Mouse (Mus musculus): ENCODE results near the gene Dcdc2a.

Dcdc2a gene

DNA sequence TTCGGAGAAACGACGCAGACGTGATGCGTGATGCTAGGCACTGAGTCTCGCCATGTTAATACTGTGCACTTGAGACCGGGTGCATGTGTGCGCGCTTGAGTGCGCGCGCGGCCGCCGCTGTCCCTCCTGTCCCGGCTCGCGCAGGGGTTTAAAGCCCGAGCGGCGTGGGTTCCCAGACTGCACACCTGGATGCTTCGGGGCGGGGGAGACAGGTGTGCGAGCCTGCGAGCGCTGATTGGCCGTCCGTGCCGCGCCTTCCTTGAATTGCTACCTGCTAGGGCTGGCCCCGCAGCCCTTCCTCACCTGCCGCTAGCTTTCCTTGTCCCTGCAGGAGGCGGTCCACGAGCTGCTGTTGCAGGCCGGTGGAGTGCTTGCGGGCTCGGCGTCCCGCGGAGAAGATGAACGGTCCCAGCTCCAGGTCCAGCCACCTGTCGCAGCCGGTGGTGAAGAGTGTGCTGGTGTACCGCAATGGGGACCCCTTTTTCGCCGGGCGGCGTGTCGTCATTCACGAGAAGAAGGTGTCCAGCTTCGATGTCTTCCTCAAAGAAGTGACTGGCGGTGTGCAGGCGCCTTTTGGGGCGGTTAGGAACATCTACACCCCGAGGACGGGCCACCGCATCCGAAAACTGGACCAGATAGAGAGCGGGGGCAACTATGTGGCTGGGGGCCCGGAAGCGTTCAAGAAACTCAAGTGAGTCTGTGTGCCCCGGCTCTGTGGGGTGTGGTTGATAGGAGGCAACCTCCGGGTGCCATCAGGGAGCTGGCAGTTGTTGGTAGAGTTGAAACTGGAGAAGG lies at the start of gene Dcdc2a:
TSS of gene Dcdc2a (plus strand) at position 132 of the 795 bp plus-strand sequence.
- no peak for DNase-seq (ENCODE audit: low read depth, low spot score)

DNA sequence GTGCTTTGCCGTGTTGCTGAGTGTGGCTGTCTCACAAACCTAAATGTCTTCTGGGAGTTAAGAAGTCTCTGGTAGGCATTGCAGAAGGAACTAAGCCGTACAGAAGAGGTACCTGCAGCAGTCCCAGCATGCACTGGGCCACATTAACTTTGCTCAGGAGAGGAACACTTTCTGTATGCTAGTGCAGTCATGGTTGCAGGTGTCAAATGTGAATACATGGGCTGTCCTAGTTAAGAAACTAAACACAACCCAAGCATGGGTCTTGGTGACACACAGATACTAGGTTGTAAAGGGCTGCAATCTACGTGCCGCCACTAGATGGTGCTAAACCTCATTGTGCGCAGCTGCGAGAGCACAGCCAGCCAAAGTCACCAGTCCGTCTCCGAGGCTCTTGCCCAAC lies 48.7 kb upstream of the Dcdc2a start:
- no peak for DNase-seq (ENCODE audit: low read depth, low spot score)

DNA sequence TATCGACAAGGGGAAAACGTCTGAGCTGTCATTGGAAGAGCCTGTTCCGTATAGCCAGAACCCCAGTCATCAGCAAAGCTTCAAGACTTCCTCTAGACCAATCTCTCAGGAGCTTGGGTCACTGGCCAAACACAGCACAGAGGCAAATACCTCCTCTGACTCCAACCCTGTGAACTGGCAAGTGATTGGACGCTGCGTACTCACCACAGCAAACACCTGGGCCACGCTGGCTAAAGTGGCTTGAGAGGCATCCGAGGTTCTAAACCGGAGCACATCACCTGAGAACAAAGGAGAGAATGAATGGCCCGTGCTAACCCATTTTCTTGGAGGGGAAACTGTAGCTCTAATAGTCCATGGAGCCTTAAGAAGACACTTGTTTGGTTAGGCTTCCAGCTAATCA lies 37.5 kb upstream of the Dcdc2a start:
- DNase-seq (ENCODE audit: low read depth, low spot score) = no peak

DNA sequence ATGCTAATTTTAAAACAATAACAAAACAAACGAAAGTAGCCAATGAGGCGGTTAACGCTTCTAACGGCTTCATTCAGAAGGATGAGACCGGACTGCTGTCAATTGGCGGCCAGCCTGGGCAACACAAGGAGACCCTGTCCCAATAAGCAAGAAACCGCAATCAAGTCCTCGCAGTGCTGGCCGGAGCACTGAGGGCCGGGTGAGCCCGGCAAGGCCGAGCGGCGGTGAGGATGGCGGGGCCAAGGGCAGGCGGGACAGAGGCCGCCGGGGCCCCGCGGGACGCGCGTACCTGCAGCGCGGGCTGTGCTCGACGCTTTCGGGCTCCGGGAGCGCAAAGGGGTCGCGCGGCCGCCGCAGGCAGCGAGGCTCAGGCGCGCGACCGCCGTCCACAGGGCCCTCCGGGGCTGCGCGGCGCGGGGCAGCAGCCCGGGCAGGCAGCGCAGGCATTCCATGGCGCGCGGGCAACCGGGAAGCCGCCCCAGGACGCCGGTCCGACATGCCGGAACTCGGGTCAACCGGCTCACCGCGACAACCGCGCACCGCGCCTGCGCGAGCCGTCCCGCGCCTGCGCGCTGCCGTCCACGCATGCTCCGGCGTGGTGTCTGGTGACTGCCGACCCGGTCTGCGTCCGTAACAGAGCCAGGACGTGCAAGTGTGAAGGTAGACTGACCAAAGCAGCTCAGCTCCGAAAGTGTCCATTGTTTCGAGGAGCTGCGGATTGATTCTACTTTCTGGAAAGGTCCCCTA lies 35.8 kb upstream of the Dcdc2a start, which contains the start of gene Mrs2:
TSS of gene Mrs2 (minus strand) at position 587 of the 747 bp plus-strand sequence.
- peak; percentile 91 for DNase-seq (ENCODE audit: low read depth, low spot score)

DNA sequence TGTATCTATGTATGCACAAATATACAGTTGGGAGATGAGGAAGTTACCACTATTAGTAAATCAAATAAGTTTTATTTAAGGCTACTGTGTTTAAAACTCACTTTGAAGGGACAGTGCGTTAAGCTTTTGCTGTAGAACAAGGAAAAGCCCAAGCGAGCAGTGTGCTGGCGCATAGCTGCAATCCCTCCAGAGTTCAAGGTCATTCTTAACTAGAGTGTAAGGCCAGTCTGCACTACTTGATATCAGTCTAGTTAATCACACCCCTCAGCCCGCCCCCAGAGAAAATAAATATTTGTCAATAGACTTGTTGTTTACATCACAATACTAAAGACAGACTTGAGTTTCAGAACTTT lies 35.3 kb upstream of the Dcdc2a start:
- DNase-seq (ENCODE audit: low read depth, low spot score) = no peak

DNA sequence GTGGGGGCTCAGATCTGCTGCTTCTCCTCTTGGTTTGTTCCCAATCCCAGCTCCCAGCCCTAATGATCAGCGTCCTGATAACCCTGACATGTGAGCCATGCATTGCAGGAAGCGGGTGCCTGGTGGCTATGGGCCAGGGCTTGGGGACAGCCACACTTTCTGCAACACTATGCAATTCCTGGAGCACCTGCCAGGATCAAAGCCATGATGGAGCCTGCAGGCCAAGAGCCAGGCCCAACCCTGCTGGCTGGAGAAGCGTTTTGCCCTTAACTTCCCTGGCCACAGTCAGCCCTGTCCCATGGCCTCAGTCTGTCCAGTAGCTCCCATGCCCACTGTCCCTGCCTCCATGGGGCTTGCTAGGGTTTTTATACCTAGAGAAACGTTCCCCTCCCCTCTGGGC lies 33.4 kb upstream of the Dcdc2a start:
- DNase-seq (ENCODE audit: low read depth, low spot score) = no peak

DNA sequence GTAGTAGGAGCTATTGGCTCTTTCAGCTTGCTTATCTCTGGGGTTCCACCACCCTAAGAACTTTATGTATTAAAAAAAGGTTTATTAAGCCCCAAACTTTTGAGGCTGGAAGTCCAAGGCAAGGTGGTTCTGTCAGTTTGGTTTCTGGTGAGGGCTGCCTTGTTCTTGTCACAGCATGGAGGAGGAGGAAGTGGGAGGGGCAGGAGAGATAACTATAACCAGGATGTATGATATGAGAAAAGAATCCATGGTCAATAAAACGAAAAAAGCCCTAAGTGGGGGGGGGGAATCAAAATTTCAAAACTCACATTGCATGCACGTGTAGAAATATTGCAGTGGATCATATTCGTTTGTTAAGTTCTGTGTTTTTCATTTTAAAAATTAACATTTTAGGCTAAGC lies 32.7 kb upstream of the Dcdc2a start:
- no peak for DNase-seq (ENCODE audit: low read depth, low spot score)

DNA sequence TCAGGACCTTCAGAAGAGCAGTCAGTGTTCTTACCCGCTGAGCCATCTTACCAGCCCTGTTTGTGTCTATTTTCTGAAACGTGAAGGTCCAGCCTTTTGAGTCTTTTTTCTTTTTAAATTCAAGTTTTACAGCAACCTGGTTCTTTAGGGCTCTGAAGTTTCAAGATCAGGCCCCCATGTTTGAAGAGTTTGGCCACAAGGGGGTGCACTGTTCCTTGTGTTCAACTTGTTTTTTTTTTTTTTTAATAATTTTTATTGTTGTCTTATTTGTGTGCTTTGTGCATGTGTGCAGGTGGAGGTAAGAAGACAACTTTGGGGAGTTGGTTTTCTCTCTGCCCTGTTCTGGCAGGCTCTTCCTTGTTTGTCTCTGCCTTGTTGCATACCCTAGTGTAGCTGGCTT lies 31.1 kb upstream of the Dcdc2a start:
- DNase-seq (ENCODE audit: low read depth, low spot score) = peak; percentile 51

DNA sequence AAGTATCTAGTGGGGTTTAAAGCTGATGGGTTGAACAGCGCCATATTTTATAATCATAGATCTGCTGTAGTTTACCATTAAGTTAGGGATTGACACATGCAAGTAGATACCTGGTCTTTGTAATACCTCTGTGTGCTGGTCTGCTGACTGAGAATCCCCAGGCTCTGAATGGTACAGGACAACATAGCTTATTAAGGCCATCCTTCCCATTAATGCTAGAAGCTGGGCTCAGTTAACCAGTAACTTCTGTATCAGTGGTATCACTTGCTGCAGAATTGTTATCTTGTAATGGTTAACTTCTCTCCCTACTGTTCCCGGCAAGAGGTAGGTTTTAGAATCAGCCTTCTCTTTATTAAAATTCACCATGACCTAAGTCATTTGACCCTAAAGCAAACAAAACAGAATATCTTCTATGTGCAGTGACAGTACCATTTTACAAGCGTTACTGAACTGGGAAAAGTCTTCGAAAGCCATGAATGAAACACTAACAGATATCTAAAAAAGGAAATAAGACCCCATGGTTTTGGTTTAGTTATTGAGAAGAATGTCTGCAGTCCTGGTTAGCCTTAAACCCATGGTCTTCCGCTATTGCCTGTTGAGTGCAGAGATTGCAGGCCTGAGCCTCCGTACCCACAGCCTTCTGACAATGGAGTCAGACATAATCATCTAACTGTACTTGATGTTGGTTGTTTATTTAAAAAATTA lies 29.2 kb upstream of the Dcdc2a start:
- DNase-seq (ENCODE audit: low read depth, low spot score) = no peak

DNA sequence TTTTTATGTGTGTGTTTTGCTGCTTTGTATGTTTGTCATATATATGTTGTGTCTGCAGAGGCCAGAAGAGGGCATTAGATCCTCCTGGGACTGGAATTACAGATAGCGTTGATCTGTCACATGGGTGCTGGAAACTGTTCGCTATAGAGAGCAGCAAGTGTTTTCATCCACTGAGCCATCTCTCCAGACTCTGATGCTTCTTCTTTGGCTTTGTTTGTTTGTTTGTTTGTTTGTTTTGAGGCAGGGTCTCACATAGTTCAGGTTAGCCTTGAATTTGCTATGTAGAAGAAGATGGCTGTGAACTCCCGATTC lies 28.7 kb upstream of the Dcdc2a start:
- DNase-seq (ENCODE audit: low read depth, low spot score) = no peak

DNA sequence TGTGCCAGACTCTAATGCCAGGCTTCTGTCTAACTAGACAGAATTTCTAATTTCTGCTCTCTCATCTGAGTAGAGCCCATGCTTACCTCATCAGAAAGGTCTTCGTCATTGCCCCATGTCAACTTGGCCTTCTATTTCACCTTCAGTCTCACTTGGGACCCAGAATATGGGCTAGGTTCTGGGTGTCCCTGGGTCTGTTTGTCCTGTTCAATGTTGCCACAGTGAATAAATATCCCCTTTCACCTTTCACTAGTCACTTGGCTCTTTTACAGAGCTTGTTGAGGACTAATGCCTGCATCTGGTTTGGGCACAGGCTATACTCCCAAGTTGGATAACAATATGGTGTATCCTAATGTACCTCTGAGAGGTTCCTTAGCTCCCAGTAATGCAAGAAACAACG lies 16.3 kb upstream of the Dcdc2a start:
- no peak for DNase-seq (ENCODE audit: low read depth, low spot score)

DNA sequence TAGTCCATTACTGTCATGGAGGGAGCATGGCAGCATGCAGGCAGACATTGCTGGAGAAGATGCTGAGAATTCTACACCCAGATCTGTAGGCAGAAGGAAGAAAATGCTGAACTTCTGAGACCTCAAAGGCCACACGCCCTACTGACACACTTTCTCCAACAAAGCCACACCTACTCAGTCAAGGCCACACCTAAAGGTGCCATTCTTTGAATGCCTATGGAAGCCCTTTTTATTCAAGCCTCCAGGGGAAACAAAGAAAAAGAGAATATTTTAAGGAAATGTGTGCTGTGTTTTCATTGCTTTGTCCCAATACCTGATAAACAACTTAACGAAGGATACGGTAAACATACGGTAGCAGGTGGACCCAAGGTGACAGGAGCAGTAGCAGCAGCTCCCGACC lies 3.1 kb upstream of the Dcdc2a start:
- no peak for DNase-seq (ENCODE audit: low read depth, low spot score)

DNA sequence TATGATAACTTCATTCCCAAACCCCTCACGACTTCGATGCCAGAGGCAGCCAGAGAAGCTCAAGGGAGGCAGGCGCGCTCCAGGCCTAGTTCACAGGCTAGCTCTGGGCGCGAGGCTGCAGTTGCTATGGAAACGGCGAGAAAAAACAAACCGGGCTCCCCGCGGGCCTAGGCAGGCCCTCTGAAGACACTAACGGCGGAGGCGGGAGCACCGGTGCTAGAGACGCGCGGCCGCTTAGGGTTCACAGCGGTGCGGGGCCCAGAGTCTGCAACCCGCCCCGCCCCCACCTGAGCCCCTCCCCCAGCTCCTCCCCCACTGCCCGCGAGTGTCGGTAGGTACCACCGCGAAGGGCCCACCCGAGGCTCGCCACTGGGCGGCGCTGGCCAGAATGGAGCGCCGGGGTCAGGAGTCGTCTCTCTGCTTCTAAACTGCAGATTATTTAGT lies 671 bp upstream of the Dcdc2a start:
- peak; percentile 49 for DNase-seq (ENCODE audit: low read depth, low spot score)

DNA sequence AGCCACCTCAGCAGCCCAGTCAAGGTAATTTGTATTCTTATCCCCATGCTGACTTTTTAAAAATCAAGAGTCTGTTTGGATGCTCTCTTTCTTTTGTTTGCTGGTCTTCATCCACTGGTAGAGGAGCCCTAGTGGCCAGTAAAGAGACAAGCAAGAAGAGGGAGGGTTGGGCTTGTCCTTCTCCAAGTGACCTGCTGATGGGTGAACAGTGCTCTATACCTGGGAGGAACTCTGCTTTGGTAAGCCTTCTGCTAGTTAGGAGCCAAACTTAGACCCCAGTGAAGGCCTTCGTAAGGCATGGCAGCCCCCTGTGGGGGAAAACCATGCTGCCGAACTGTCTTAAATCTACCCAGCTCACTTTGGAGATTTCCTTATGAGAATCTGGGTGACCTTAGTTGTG lies 10.9 kb downstream of the Dcdc2a start:
- DNase-seq (ENCODE audit: low read depth, low spot score) = no peak

DNA sequence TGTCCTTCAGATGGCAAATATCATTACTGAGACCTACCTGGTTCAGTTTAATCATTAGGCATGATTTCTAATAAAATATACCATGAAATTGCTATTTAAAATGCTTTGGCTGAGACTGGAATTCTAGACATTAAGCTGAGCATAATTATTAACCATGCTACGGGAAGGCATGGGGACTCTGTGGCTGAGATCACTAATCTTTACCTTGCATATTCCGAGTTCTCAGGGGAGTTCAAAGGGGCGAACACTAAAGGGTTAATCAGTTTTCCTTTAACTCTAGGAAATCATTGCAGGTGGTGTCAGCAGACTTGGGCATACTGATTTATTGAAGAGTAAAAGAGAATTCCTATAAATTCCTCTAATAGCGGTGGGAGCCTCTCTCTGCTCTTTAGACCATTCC lies 11.4 kb downstream of the Dcdc2a start:
- no peak for DNase-seq (ENCODE audit: low read depth, low spot score)

DNA sequence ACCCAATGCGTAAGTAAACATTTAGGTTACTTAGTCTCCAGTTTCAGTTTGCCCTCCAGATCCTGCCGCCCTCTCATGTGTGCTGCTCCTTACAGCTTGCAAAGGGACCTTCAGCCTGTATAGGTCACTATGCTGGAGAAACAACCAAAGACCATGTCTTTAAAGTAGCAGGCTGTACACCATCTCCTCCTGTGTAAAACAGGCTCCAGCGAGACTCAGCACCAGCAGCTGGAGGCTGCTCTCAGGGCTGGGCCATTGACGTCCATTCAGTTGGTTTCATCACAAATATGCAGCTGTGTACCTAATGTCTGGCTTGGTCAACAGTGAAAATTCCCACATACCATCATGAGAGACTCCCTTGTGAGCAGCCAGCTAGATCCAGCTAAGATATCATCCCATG lies 14.0 kb downstream of the Dcdc2a start:
- no peak for DNase-seq (ENCODE audit: low read depth, low spot score)

DNA sequence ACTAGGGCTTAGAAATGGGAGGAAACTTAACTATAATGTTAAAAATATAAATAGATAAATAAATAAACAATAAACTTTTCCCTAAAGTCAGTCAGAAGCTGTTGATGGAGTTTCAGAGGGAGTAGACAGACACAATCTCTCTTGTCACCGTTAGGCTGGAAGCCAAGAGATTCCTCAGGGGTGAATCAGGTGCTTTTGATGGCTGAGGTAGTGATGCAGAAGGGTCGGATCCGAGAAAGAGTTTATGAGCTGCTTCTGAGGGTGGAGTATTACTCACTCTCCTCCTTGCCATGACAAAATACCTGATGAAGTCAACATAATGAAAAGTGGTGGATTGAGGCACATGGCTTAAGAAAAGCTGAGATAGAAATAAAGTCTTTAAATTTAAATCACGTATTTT lies 15.0 kb downstream of the Dcdc2a start:
- DNase-seq (ENCODE audit: low read depth, low spot score) = no peak

DNA sequence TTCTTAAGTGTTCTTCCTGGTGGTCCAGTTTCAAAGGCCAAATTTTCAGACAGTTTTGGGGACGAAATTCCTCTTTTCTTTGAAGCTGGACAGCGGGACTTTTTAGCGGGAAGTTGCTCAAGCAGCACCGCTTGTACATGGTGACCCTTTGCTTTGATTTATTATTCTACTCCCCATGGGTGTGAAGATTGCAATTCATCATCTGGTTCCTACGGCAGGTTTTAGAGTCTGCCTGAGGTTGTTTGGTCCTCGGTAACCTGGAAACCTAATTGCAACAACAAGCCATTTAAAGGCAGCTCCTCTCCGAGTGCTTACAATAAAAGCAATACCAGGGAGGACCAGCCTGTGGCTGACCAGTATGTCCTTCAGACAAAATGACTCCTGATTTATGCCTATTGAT lies 21.5 kb downstream of the Dcdc2a start:
- no peak for DNase-seq (ENCODE audit: low read depth, low spot score)

DNA sequence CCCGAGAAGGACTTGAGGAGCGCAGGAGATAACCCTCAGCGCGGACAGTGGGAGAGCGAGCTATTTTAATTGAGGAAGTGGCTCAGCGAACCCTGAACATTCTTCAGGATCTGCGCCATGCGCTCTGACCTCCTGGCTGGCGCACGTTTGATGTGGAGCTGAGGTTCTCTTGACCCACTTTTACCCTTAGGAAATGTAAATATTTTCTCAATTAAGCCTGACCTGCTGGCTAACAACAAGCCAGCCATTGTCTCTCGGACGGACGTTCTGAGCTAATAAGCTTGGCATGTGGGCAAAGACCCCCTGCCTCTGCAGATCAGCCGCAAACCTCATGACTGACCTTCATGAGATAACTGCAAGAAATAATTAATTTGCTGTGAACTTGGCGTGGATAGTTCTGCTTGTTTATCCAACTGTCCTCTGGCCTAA lies 27.4 kb downstream of the Dcdc2a start:
- DNase-seq (ENCODE audit: low read depth, low spot score) = no peak

DNA sequence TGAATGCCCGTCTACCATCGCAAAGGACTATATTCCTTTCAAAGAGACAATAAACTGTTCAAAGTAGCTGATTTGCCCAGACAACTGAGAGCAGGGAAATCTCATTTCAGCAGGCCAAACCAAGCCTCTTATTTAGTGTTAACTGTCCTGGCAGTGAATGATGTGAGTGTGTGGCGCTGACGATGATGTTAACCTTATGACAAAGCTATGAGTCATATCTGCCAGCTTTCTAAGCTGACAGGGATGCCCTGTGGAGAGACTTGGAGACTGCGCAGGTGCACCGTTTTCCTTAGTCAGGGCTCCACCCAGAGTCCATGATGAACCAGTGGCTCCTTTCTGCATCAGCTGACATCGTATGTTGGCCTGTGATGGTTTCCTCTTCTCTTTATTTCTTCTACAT lies 29.3 kb downstream of the Dcdc2a start:
- no peak for DNase-seq (ENCODE audit: low read depth, low spot score)

DNA sequence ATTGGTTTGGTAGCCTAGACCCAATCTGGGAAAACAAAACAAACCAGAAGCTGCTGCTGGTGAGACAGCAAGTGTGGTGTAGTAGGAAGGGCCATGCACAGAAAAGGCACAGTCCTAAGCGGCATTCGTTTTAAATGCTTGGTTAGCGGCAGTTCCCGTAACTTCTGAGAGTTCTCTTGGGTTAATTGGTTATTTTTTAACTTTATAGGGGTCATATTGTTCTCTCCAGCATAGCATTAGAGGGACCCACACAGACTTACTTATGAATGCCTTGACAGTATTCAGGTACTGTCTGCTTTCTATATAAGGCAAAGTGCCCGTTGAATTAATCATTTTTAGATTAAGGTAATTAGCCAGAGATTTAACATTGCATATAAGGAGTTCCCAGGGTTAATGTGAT lies 35.5 kb downstream of the Dcdc2a start:
- DNase-seq (ENCODE audit: low read depth, low spot score) = no peak

DNA sequence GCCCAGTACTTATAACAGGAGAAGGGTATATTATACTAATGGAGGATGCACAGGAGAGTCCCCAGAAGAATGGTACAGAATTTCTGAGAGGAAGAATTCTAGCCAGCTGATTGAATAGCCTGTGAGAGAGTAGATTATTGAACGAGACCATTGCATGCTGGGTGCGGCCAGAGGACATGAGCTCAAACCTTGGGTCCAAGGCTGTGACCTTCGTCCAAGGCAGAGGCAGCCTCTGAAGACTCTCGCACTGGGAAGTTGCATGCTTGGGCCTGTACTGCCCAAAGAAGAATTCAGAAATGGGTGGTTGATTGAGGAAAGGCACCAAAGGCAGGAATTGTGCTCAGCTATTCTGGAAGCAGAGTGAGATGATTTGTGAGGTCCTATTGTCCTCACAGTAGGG lies 38.0 kb downstream of the Dcdc2a start:
- no peak for DNase-seq (ENCODE audit: low read depth, low spot score)

DNA sequence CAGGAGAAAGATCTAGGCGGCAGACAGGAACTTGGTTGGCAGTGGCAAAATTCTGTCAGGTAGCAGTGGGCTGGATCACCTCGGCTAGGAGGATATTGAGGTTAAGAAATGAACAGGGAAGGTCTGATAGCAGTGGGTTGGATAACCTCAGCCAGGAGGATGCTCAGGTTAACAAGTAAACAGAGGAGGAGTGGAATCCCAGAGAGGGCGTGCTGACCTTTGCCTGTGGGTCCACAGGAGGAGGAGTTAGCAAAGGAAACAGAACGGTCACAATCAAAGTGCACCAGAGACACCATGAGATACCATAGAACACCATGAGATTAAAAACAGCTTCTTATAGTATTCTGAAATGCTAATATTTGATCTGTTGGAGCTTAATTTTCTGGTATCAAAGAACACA lies 38.6 kb downstream of the Dcdc2a start:
- DNase-seq (ENCODE audit: low read depth, low spot score) = no peak
